12 mouse cellular contexts compared by ENCODE assay signal in genomic region chr5:24927706-24928105, GRCm38 (mm10).
A peak's percentile ranks its signal among the peaks of the same experiment; 100 is the strongest.
DNase-seq lines count a peak whose midpoint lies in the region; ATAC-seq and TF ChIP-seq lines count a peak whose summit lies in the region.
"Had no signal": no experiment of that assay in that cellular context is flagged by ENCODE, and none has a peak within 500 bp of the region (broad histone marks: within the 10 kb centered on the region; RNA-seq: fewer than 3 reads in every experiment).

No protein-coding gene starts in this region.

- no peak for DNase-seq in heart, adult 2 months
- DNase-seq in c-Kit-positive CD71-positive TER-119-negative erythroid progenitor cells, embryonic 14.5 days (ENCODE audit: low read depth), result peak; percentile 76
- DNase-seq in embryo, embryonic 11.5 days (ENCODE audit: low read depth, low spot score), result peak; percentile 7
- no peak for DNase-seq in thymus, adult 2 months
- no peak for DNase-seq in layer of hippocampus, adult 18-20 months (ENCODE audit: low spot score in 2 of 2)
- DNase-seq: cerebellum, adult 8-10 months; gastrocnemius, postnatal 36 days had no signal

- H3K9ac ChIP-seq in heart, embryonic 12.5 days, result peak overlapping the region; percentile 11; the same call in 1 of the 2 replicates
- no peak overlapping the region for H3K9ac ChIP-seq in heart, adult 2 months (ENCODE audit: low read depth, low read length)
- peak overlapping the region; percentile 21; the same call in 1 of the 2 replicates for H3K9ac ChIP-seq in liver, embryonic 16.5 days (ENCODE audit: low read depth, low read length)
- H3K9ac ChIP-seq: embryonic facial prominence, embryonic 15.5 days; neural tube, embryonic 12.5 days had no signal

- no peaks in the 10 kb centered on the region for H3K79me2 ChIP-seq in heart, adult 2 months (replicated peaks; ENCODE audit: control insufficient read depth, insufficient read depth, low read length)

- H3K4me3 ChIP-seq in heart, embryonic 12.5 days, result no peak overlapping the region
- no peak overlapping the region for H3K4me3 ChIP-seq in heart, adult 2 months
- H3K4me3 ChIP-seq in liver, embryonic 16.5 days (ENCODE audit: low read depth, low read length), result no peak overlapping the region
- H3K4me3 ChIP-seq in thymus, adult 2 months (ENCODE audit: control insufficient read depth, insufficient read depth, low read length), result no peak overlapping the region
- H3K4me3 ChIP-seq: embryonic facial prominence, embryonic 15.5 days; neural tube, embryonic 12.5 days had no signal

- ATAC-seq in heart, embryonic 12.5 days (ENCODE audit: insufficient number of reproducible peaks, low FRiP score), result peak; percentile 85
- ATAC-seq in liver, embryonic 16.5 days (ENCODE audit: low read depth), result peak; percentile 88

- no peaks in the 10 kb centered on the region for H3K27me3 ChIP-seq in heart, embryonic 12.5 days (replicated peaks)
- H3K27me3 ChIP-seq in heart, adult 2 months (ENCODE audit: control insufficient read depth, insufficient read depth, low read length), result no peaks in the 10 kb centered on the region
- H3K27me3 ChIP-seq in liver, embryonic 16.5 days (ENCODE audit: control insufficient read depth, insufficient read depth, low read depth, low read length), result no peaks in the 10 kb centered on the region
- no peaks in the 10 kb centered on the region for H3K27me3 ChIP-seq in thymus, adult 2 months (ENCODE audit: control insufficient read depth, insufficient read depth, low read length)
- H3K27me3 ChIP-seq: embryonic facial prominence, embryonic 15.5 days; neural tube, embryonic 12.5 days had no signal

- no peak for TF ChIP-seq POLR2A in heart, adult 2 months (IDR thresholded peaks at IDR 0.05; ENCODE audit: insufficient read depth, low read depth, low read length)
- no peak for TF ChIP-seq POLR2A in thymus, adult 2 months (IDR thresholded peaks at IDR 0.05; ENCODE audit: control insufficient read depth, extremely low read depth, insufficient read depth, low read length, poor library complexity)

- no peak for TF ChIP-seq CTCF in heart, adult 2 months (IDR thresholded peaks at IDR 0.05)
- TF ChIP-seq CTCF in thymus, adult 2 months (IDR thresholded peaks at IDR 0.05; ENCODE audit: borderline replicate concordance, control insufficient read depth, extremely low read depth, insufficient read depth, low read length, poor library complexity), result no peak

- H3K27ac ChIP-seq in heart, embryonic 12.5 days (ENCODE audit: poor library complexity, severe bottlenecking), result peak overlapping the region; percentile 12
- no peak overlapping the region for H3K27ac ChIP-seq in heart, adult 2 months
- H3K27ac ChIP-seq in liver, embryonic 16.5 days (ENCODE audit: low read length), result peak overlapping the region; percentile 57
- H3K27ac ChIP-seq in thymus, adult 2 months (ENCODE audit: control insufficient read depth, insufficient read depth, low read length), result no peak overlapping the region
- H3K27ac ChIP-seq: embryonic facial prominence, embryonic 15.5 days; macrophage; neural tube, embryonic 12.5 days had no signal

- no peaks in the 10 kb centered on the region for H3K9me3 ChIP-seq in heart, embryonic 12.5 days (replicated peaks)
- no peaks in the 10 kb centered on the region for H3K9me3 ChIP-seq in liver, embryonic 16.5 days (replicated peaks; ENCODE audit: control insufficient read depth, low read length)
- H3K9me3 ChIP-seq: embryonic facial prominence, embryonic 15.5 days; neural tube, embryonic 12.5 days had no signal

- H3K4me2 ChIP-seq in heart, embryonic 12.5 days, result peak overlapping the region; percentile 34
- H3K4me2 ChIP-seq in liver, embryonic 16.5 days (ENCODE audit: low read depth, low read length), result peak overlapping the region; percentile 45
- H3K4me2 ChIP-seq: embryonic facial prominence, embryonic 15.5 days; neural tube, embryonic 12.5 days had no signal

- intact Hi-C loops in heart, adult 2 months (cut with DNase I), result no loop called here

- TF ChIP-seq EP300 in heart, adult 2 months (IDR thresholded peaks at IDR 0.05; ENCODE audit: insufficient read depth, low read depth, low read length), result no peak

- no peaks in the 10 kb centered on the region for H3K36me3 ChIP-seq in heart, embryonic 12.5 days
- H3K36me3 ChIP-seq in heart, adult 2 months (ENCODE audit: control insufficient read depth, insufficient read depth, low read length), result no peaks in the 10 kb centered on the region
- no peaks in the 10 kb centered on the region for H3K36me3 ChIP-seq in liver, embryonic 16.5 days (ENCODE audit: control insufficient read depth, insufficient read depth)
- no peaks in the 10 kb centered on the region for H3K36me3 ChIP-seq in thymus, adult 2 months (ENCODE audit: control insufficient read depth, insufficient read depth, low read length)
- H3K36me3 ChIP-seq: embryonic facial prominence, embryonic 15.5 days; neural tube, embryonic 12.5 days had no signal

- 2% methylated on average over 8 of the region's 8 CpGs for WGBS in heart, embryonic 12.5 days
- 35% methylated on average over 8 of the region's 8 CpGs for WGBS in heart, adult 2 months
- 12% methylated on average over 8 of the region's 8 CpGs for WGBS in liver, embryonic 16.5 days (ENCODE audit: insufficient replicate concordance)
- 85% methylated on average over 8 of the region's 8 CpGs for WGBS in thymus, adult 2 months

- peaks cover 37% of the 10 kb centered on the region for H3K4me1 ChIP-seq in heart, embryonic 12.5 days (replicated peaks)
- no peaks in the 10 kb centered on the region for H3K4me1 ChIP-seq in heart, adult 2 months (ENCODE audit: control insufficient read depth, insufficient read depth, low read length)
- H3K4me1 ChIP-seq in liver, embryonic 16.5 days (ENCODE audit: control insufficient read depth, low read depth, low read length), result peaks cover 27% of the 10 kb centered on the region
- no peaks in the 10 kb centered on the region for H3K4me1 ChIP-seq in thymus, adult 2 months (replicated peaks; ENCODE audit: control insufficient read depth, insufficient read depth, low read length)
- H3K4me1 ChIP-seq: embryonic facial prominence, embryonic 15.5 days; neural tube, embryonic 12.5 days had no signal

Comparison
In these comparisons a context has a peak if more than half of its experiments do, and no peak if none do; other contexts are left out.
1. H3K27ac ChIP-seq: peak in heart, embryonic 12.5 days (single experiment) and liver, embryonic 16.5 days (single experiment); none in heart, adult 2 months (single experiment) and thymus, adult 2 months (single experiment).
2. DNase-seq: peak in c-Kit-positive CD71-positive TER-119-negative erythroid progenitor cells, embryonic 14.5 days (single experiment) and embryo, embryonic 11.5 days (single experiment); none in heart, adult 2 months (0 of 2), thymus, adult 2 months (single experiment) and layer of hippocampus, adult 18-20 months (0 of 2).